Mouse (Mus musculus) CD8-positive naive resting alpha-beta T cell, adult 2 months (primary cell): ENCODE measurements at regions not wholly inside any gene's neighbourhood (a gene's known extent, or its start where the extent isn't known, plus 50 kb on each side); places are given as distances from the start of the nearest gene placed in this dataset.
A peak's percentile ranks its signal among the peaks of the same experiment; 100 is the strongest.

Experiments used
- DNase-seq, 2 experiments: peaks; one replicate each; pipeline ENCODE4 v3.0.0; 2022; ENCODE audit warnings: low read depth in 2 of 2, low spot score in 2 of 2

DNA sequence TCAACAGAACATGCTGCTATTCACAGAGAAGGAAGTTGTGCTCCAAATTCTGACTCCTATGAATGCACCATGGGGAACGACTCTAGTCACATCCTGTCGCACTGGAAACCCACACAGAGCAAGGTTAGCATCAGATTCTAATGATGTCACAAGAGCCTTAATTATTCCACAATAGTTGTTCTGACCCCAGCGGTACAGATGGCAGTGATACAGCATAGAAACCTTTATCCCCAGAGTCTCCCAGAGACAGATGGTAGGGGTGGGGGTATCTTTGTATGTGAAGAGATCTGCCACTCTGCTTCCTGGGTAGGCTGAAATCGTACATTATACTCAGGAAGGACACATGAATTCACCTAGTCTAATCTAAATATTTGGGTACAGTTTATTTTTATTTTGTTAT is 123.5 kb upstream of the Bank1 start:
- DNase-seq = no peak

DNA sequence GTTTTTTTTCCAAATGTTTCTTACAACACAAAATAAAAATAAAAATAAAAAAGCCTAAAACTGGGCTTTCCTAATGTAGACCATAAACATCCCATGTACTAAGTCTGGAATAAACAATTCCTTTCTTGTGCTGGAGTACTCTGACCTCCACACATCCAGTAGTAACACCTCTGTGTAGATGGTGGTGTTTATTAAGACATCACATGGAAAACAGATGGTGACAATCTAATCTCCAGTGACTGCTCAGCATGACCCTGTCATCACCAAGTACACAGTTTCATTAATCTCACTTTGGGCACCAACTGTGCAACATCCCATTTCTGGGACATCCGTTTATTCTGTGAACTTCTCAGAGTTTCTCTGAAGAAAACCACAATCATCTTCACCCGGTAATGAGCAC is 118.7 kb upstream of the Bank1 start:
- DNase-seq = no peak

DNA sequence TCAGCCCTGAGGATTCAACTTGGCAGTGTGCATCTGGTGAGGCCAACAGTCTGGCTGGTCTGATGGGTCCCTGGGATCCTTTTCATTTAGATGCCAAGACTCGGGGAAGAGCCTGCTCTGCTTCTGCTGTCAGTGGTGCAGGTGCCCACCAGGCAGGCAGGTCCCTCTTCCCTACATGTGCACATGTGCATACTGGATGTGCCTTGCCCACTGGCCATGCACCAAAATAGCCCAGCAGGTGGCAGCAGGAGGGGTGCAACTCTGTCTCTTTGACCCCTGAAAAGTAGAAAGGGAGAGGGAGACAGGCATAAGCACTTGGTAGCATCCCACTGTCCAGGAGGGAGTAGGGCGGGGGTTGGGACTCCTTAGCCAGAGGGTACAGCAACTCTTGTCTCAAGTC is 116.2 kb upstream of the Bank1 start:
- DNase-seq = peak in 1 of 2 experiments; percentile 3

DNA sequence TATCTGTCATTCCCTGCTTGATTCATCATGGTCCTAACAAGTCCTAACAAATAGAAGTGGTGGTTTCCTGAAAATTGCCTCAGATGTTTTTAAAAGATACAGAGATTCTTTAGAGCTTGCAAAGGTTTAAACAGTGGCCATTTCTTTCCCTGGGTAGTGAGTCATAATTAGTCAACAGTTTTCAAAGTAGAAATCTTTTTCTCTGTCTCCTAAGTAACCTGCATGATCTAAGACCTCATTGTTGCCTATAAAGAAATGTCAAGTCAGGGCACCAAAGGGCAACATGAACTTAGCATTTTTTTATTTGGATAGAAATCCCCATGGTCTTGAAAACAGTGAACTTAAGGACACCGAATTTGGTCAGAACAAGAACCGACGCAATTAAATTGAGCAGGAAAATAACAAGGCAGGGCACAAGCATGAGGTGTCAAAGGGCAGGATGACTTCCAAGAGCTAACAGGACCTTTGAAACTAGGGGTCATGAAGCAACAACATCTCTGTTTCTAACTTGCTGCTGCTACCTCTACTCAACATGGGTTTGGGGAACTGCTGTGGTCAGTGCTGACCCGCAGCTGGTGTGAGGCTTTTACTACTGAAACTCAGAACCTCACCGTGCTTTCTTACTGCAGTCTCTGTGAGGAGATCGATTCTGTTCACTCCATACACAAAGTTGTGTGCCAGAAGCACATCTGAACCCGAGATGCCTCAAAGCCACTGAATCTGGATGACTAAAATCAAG is 114.2 kb upstream of the Bank1 start:
- no peak for DNase-seq

DNA sequence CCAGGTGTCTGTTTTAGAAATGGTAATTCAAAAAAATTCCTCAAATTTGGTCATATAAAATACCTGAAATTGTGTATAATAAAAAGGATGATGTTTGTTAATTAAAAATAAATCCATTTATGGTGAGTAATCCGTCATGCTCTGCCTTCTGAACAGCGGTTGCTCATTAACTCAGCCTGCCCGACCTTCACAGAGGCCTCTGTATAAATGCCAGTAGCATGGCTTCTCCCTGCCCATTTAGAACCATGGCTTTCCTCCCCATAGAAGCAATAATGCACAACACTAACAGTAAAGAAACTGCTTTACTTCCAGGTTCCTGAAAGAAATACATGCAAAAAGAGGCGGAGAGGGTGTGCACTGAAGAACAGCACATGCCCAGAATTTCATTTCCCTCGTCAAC is 113.5 kb upstream of the Bank1 start:
- DNase-seq = no peak

DNA sequence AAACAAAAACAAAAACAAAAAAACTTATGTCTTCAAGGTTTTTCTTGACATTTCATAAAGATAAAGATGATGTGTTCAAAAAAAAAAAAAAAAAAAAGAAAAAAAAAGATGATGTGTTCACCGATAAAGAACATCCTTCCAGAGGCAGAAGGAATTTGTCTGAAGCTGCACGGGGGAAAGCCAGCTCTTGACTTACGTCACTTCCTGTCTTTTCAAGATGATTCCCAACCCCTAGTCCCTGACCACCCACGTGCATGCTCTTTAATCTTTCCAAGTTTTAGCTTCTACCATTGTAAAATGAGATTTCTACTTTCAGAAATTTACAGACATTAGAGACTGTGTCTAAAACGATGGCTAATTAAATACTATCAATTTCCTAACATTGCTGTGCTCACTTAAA is 108.5 kb upstream of the Bank1 start:
- DNase-seq = no peak

DNA sequence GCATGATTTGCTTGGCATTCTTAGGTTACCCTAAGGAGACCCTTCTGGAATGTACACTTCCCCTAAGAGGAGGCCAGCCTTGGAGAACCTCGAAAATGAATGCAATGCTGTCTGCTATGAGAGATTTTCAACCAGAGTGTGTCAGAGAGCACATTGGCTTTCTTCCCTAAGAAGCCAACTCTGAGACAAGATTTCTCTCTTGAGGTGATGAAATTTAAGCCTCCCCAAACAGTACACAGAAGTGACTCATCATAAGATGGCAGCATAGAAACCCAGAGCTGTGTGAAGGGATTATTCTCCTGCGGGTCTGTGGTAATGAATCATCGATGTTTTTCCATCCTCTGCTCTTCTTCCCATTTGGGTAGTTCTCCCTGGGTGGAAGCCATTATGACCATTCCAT is 106.2 kb upstream of the Bank1 start:
- no peak for DNase-seq

DNA sequence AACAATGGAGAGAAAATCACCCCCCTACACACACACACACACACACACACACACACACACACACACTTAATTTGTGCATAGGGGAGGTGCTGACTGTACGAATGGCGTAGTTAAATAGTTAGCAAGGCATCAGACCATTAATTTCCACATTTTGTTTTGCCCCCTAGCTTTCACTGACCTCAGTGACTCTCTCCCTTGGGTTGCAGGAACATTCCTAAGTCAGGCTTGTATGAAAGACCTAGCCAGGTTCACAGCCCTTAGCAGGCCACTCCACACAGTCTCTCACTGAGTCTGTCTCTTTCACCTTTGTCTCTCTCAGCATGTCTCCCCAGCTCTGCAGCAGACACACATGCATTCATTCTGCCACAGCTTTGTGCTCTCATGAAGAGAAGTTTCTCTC is 101.6 kb upstream of the Bank1 start:
- DNase-seq = no peak

DNA sequence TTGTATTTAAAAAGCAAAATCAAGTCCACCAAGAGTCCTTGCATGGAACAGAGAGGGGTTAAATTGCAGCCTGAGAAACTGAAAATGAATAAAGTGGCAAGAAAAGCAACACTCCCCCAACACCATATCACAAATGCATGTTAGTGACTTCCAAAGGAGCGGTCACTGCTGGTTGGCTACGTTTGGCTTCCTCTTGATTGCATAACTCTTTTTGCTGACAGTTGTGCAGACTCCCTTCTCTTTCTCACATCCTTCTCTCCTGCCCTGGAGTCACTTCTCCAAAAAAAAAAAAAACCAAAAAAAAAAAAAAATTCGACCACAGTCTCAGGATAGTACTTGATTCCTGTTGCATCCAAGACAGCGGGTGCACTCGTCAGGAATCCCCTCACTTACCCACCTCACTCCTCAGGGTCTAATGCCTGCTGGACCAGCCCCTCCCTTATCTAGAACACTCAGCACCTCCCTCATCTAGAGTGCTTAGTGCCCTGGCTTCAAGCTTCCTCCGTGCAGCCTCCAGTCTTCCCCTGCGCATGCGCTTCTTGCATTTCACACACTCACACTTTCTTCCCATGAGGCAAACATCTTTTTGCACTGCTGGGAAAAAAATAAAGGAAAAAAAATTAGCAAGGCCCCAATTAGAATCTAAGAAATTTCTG is 100.8 kb upstream of the Bank1 start:
- DNase-seq = no peak

DNA sequence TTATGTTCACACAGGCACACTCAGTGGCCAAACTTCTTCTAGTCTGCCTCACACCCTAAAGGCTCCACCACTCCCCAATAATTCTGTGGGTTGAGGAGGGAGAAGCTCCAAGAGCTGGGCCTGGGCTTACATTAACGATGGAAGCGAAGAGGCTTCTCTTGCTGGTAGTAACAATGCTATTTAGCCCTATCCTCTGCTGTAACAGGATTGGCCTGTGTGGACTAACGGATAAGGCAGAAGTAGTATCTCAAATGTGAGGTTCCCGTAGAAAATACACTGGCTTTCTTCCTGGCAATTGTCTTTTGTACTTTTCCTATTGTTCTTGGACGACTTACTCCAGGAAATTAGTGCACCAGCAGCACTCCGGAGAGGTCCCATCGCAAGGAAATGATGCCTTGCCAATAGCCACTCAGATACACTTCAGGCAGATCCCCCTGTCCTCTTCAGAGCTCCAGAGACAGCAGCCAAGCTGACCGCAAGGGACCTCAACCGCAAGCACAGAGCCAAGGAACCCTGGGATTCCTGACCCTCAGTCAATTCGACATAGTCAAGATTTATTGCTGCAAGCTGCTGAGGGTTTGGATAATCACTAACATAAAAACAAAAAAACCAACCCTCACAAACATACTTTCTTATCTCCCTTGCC is 96.2 kb upstream of the Bank1 start:
- DNase-seq = no peak

DNA sequence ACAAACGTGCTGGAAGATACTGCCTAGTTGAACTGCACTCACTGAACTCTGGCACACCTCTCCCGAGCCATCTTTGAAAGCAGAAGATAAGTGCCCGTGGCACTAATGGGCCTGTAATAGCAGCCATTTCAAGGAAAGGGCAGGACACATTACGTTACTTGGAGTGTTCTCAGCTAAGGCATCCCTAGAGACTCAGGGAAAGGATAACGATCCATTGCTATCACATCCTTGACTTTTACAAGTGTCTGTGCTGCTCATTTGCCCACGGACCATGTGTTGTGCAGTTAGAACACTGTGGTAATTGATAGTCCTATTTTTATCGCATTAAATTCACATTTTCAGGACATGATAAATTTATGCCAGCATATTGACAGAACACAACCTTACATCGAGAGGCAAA is 79.7 kb upstream of the Bank1 start:
- no peak for DNase-seq

DNA sequence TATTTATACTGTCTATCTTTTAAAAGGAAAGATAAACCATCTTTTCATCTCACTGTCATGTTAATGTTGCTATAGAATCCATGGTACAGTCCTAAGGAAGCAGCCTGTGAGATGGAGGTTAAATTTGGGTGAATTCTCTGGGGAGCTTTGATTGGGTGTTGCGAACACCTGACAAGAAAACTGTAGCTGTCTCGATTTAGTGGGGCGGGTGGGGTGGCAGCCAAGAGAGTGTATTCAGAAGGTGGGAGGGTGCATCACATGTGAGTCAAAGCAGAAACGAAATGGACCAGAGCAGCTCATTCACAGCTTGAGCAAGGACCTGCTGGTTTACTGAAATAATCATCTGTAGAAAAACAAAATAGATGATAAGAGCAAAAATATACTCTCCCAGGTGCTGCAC is 57.4 kb upstream of the Bank1 start:
- DNase-seq = no peak

DNA sequence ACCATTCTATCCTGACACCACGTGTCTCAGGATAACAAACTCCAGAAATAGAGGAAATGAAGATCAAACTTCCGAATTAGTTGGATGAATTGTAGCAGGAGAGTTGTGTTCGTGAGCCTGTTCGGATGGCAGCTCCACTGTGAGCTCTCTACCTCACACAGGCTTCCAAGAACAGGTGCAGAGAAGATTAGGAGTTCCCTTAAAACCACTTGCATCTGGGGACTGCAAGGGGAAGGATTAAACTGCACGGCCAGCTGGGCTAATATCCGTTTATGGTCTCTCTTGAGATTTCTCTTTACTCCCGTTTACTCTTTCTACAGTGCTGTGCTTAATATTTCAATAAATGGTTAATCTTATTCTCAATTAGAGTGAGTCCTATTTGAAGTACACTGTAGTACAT is 54.8 kb upstream of the Bank1 start:
- no peak for DNase-seq

DNA sequence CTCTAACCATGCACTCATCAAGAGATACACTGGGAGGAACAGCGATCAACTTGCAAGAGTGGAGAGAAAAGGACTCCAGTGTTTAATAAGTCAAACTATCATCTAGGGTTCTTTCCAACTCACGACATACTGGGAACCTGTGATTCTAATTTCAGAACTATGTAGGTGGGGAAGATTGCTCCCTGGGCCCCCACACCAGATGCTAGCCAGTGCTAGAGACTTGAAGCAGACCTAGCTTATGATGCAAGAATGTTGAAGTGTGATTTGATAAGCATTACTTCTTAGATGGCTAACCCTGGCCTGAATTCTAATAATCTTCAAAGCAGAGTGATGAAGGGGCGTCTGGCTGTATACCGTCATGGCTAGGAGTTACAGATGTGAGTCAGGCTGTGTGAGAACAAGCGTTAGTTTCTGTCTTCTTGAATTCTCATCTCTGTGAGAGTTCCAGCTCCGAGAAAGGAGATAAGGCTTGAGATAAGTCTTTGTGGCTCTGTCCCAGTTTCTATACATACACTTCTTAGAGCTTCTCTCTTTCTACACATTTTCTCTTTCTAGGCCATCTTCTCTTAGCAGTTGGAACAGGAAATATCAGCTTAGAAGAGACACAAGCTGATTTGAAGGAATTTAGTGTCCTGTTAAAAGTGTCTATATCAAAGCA is 54.0 kb upstream of the Bank1 start:
- DNase-seq = no peak

DNA sequence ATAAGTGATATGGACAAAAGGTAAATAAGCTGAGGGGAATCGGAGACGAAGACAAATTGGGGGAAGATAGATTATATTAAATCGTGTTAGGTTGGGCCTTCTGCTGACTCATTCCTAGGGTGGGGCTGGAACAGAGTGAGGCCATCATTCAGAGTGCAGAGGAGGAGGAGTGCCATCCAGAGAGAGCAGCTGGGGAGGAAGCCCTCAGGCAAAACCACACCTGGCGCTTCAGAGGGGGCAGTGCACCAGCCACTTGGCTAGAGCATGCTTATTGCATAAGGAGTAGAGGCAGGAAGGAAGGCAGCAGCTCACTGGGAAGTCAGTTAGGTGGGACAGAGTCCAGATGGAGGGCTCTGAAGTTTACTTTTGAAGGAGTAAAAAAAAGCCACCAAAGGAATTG is 51.0 kb upstream of the Bank1 start:
- no peak for DNase-seq
